Mouse (Mus musculus) embryonic fibroblast, embryonic 13.5 days (primary cell): ENCODE data around the gene Bdh1.

Source experiments
- CTCF ChIP-seq: IDR thresholded peaks from 2 replicates; pipeline ENCODE4 v1.5.1; 2011; ENCODE audit warnings: mild to moderate bottlenecking, control low read depth, low read length, moderate library complexity, borderline replicate concordance; ENCODE audit not compliant: insufficient read depth
- POLR2A ChIP-seq: IDR thresholded peaks from 2 replicates; pipeline ENCODE4 v1.6.1; 2011; ENCODE audit warnings: low read depth, mild to moderate bottlenecking, control low read depth, low read length, moderate library complexity

DNA sequence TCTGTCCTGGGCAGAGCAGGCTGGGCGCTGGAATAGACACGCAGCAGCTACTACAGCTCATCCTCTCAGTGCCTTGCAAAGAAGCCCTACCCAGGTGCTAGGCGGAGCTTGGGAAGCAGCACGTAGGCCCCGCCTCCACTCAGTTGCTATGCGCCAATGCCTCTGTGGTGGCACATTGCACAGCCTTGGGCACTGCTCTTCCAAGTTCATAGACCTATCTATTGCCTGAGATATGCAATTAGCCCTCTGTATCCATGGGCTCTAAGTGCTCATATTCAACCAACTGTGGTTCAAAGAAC, 85.3 kb downstream of the Bdh1 start:
- TF ChIP-seq POLR2A = no peak
- TF ChIP-seq CTCF = no peak
